Mouse (Mus musculus): ENCODE results near the gene March11. TPM values are rescaled to one million over a fixed set of nuclear protein-coding genes. Genes with fewer than 3 reads are reported as not detected.

Gene March11
- polyA plus RNA-seq (2016; fragmentation: Nextera tagmentation; extraction: Ambion mirVana): 0.17 and 0.24 TPM in 2 replicates

DNA sequence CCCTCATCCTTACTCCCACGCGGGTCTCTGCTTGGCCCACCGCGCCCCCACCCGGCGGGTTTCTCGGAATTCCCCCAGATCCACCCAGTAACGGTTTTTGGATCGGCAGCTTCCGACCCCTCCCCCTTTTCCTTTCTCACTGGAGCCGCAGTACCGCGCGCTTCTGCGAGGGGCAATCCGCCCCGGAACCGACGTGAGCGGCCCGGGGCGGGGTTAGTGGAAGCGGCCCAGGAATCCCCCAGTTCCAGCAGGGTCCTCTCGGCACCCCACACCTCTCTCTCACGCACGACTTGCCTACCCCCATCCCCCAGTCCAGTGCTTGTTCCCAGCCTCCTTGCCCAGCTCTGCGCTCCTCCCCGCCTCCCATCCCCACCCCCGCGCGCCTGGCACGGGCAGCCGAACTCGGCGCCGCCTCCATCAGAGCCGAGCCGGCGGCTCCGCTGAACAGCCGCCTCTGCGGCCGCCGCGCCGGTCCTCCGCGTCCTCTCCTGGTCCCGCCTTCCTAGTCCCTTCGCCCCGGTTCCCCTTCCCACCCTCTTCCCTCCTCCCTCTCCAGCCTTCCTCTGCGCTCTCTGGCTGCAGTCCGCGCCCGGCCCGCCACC is at the start of gene March11:
March11 (plus strand) TSS at position 420 of the 602 bp plus-strand sequence.
- peaks cover 14% of the 10 kb centered on the region for H3K27me3 ChIP-seq (replicated peaks)
- H3K9me3 ChIP-seq (replicated peaks): no peaks in the 10 kb centered on the region
- peak within 1 kb of the TSS; percentile 5 for H3K9ac ChIP-seq
- no peak within 1 kb of the TSS for H3K27ac ChIP-seq (ENCODE audit: poor library complexity, severe bottlenecking)
- no peaks in the 10 kb centered on the region for H3K36me3 ChIP-seq
- H3K4me1 ChIP-seq (replicated peaks): peaks cover 12% of the 10 kb centered on the region; the same call in 1 of the 2 replicates
- ATAC-seq (ENCODE audit: insufficient number of reproducible peaks, low FRiP score): peak; percentile 66
- H3K4me2 ChIP-seq: peak within 1 kb of the TSS; percentile 98
- peak within 1 kb of the TSS; percentile 60 for H3K4me3 ChIP-seq
- WGBS: under 1% methylated on average over 56 of the region's 56 CpGs

DNA sequence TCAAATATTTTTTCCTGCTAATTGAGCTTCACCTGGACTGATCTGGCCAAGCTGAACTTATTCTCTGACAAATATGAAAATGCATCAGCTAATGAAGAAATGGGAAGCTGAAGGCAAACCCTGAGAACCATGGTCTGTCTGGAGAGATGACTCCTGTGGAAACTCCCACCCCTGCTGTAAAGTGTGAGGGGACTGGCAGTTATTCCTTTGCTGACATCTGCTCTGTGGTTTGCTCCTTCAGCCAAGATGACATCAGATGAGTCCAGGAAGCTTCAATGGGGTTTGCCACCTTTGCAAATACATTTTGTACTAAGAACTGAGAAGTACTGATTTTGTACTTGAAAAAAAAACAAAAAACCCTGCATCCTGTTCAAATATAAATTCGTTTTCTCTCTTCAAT is 46.5 kb upstream of the March11 start:
- Histone ChIP-seq H3K4me1 (replicated peaks) (no peaks in the 10 kb centered on the region), H3K4me2 (no peak overlapping the region), H3K36me3 (no peaks in the 10 kb centered on the region), H3K27me3 (replicated peaks) (no peaks in the 10 kb centered on the region), H3K9me3 (replicated peaks) (no peaks in the 10 kb centered on the region), H3K9ac (no peak overlapping the region), H3K4me3 (no peak overlapping the region), H3K27ac (ENCODE audit: poor library complexity, severe bottlenecking) (no peak overlapping the region)
- ATAC-seq (ENCODE audit: insufficient number of reproducible peaks, low FRiP score): no peak
- 38% methylated on average over 1 of the region's 1 CpGs for WGBS

DNA sequence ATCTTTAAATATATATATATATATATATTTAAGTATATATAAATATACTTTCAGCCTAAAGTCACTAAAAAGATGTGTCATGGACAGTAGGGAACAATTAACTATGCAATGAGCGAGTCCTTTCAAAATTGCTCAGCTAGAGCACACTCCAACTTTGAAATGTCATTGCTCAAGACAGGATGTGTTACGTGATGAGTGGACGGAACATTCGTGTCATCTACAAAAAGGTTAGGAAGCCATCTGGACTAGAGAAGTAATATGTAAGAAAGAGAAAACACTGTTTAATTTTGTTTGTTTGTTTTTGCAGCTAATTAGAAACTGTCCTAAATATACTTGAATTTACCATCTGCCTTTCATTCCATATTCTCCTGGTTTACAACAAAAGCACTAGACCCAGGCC is 39.3 kb upstream of the March11 start:
- no peak for ATAC-seq (ENCODE audit: insufficient number of reproducible peaks, low FRiP score)
- Histone ChIP-seq H3K27me3 (replicated peaks) (no peaks in the 10 kb centered on the region), H3K4me3 (no peak overlapping the region), H3K4me1 (replicated peaks) (no peaks in the 10 kb centered on the region), H3K27ac (ENCODE audit: poor library complexity, severe bottlenecking) (no peak overlapping the region), H3K9ac (no peak overlapping the region), H3K9me3 (replicated peaks) (no peaks in the 10 kb centered on the region), H3K4me2 (no peak overlapping the region), H3K36me3 (no peaks in the 10 kb centered on the region)
- WGBS: 78% methylated on average over 4 of the region's 4 CpGs

DNA sequence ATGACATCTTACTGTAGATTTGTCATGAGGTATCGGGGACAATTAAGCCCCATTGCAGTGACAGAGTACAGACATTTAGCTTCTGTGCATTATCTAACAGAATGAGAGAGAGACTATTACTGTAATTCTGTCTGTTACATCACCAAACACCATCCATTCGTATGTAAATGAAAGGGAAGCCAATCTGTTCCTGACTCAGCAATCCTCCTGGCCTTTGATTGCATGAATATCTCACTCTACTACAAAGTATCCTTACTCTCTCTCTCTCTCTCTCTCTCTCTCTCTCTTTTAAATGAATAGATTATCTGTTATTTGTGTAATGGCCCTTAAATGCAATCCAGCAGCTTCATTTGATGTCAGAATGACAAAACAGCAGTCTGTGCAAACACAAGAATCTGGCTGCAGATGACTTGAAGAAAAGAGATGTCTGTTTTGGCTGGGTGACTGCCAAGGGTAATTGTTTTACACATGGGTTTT is 32.8 kb upstream of the March11 start:
- Histone ChIP-seq H3K4me2 (no peak overlapping the region), H3K36me3 (no peaks in the 10 kb centered on the region), H3K27ac (ENCODE audit: poor library complexity, severe bottlenecking) (no peak overlapping the region), H3K4me3 (no peak overlapping the region), H3K4me1 (replicated peaks) (no peaks in the 10 kb centered on the region), H3K9ac (no peak overlapping the region), H3K27me3 (replicated peaks) (no peaks in the 10 kb centered on the region), H3K9me3 (replicated peaks) (no peaks in the 10 kb centered on the region)
- no peak for ATAC-seq (ENCODE audit: insufficient number of reproducible peaks, low FRiP score)
- 75% methylated on average over 2 of the region's 2 CpGs for WGBS

DNA sequence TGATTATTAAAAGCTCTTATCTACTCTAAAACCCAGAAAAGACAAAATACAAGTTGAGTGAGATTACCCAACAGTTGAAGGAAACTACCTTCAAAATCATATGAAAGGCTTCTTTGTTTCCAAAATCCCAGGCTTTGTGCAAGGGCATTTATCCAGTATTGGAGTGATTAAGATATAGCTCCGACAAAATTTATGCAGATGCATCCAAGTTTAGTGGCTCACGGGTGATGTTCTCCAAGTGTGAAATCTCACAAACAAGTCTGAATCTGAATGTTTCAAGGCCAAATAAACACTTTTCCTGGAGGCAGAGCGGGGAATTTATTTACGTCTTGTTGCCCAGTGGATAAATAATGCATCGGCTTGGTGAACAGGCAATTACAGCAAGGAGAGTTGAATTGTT is 32.2 kb upstream of the March11 start:
- H3K9ac ChIP-seq: no peak overlapping the region
- no peak overlapping the region for H3K4me2 ChIP-seq
- no peaks in the 10 kb centered on the region for H3K4me1 ChIP-seq (replicated peaks)
- H3K27ac ChIP-seq (ENCODE audit: poor library complexity, severe bottlenecking): no peak overlapping the region
- H3K9me3 ChIP-seq (replicated peaks): no peaks in the 10 kb centered on the region
- 81% methylated on average over 5 of the region's 5 CpGs for WGBS
- H3K4me3 ChIP-seq: no peak overlapping the region
- H3K36me3 ChIP-seq: no peaks in the 10 kb centered on the region
- no peak for ATAC-seq (ENCODE audit: insufficient number of reproducible peaks, low FRiP score)
- no peaks in the 10 kb centered on the region for H3K27me3 ChIP-seq (replicated peaks)

DNA sequence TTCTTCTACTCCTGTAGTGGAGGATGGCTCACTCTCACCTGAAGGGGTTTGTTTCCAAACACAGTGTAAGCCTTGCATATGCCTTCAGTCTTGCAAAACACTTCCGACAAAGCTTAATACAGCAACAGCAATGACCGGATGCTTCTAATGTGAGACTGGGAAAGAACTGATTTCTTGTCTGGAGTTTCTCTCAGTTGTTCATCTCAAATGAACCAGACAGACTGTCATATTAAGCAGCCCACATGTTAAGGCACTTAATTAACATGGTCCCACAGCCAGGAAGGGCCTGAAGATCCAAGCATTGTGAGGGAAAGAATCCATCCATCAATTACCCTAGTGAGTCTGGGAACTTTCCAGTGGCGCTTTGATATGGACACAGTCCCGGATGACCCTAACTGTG is 17.0 kb upstream of the March11 start:
- H3K36me3 ChIP-seq: no peaks in the 10 kb centered on the region
- H3K9me3 ChIP-seq (replicated peaks): no peaks in the 10 kb centered on the region
- H3K9ac ChIP-seq: no peak overlapping the region
- no peak overlapping the region for H3K4me2 ChIP-seq
- H3K27ac ChIP-seq (ENCODE audit: poor library complexity, severe bottlenecking): no peak overlapping the region
- H3K4me1 ChIP-seq (replicated peaks): no peaks in the 10 kb centered on the region
- no peak for ATAC-seq (ENCODE audit: insufficient number of reproducible peaks, low FRiP score)
- H3K4me3 ChIP-seq: no peak overlapping the region
- WGBS: 72% methylated on average over 4 of the region's 4 CpGs
- H3K27me3 ChIP-seq (replicated peaks): no peaks in the 10 kb centered on the region

DNA sequence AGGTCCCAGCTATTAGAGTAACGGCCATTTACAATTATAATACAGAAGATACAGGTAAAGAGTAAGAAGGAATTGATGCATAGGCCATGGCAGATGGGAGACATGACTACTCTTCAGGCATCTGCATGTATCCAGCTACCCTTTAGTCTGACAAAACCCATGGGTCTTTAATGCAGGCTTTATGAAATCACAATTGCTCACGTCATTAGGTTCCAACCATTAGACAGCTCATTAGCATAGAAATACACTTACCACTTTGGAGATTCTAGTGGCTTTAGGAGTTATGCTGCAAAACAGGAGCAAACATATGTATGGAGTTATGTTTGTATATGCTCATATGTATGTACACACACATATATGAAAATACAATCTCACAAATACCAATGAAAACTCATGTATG is 16.0 kb upstream of the March11 start:
- H3K4me2 ChIP-seq: no peak overlapping the region
- H3K9me3 ChIP-seq (replicated peaks): no peaks in the 10 kb centered on the region
- H3K36me3 ChIP-seq: no peaks in the 10 kb centered on the region
- 79% methylated on average over 2 of the region's 2 CpGs for WGBS
- H3K27ac ChIP-seq (ENCODE audit: poor library complexity, severe bottlenecking): no peak overlapping the region
- no peaks in the 10 kb centered on the region for H3K27me3 ChIP-seq (replicated peaks)
- H3K4me3 ChIP-seq: no peak overlapping the region
- ATAC-seq (ENCODE audit: insufficient number of reproducible peaks, low FRiP score): no peak
- H3K9ac ChIP-seq: no peak overlapping the region
- no peaks in the 10 kb centered on the region for H3K4me1 ChIP-seq (replicated peaks)

DNA sequence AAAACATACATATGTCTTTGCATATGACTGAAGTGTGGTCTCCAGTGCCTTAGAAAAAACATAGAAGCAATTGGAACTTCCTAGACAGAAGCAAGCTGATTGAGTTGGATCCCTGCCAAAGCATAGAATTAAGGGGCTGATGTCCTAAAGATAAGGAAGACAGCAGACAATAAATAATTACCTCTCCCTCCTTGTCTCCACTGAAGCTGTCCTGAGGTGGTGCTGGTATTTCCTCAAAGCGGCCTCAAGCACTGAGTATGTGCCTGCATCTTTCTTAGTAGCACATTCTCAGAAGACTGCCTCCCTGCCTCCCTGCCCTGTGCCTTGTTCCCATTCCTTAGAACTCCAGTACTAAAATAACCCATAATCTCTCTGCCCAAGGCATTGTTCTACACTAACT is 15.6 kb upstream of the March11 start:
- Histone ChIP-seq H3K9ac (no peak overlapping the region), H3K4me1 (replicated peaks) (no peaks in the 10 kb centered on the region), H3K4me2 (no peak overlapping the region), H3K36me3 (no peaks in the 10 kb centered on the region), H3K27ac (ENCODE audit: poor library complexity, severe bottlenecking) (no peak overlapping the region), H3K27me3 (replicated peaks) (no peaks in the 10 kb centered on the region), H3K9me3 (replicated peaks) (no peaks in the 10 kb centered on the region), H3K4me3 (no peak overlapping the region)
- WGBS: 71% methylated on average over 1 of the region's 1 CpGs
- no peak for ATAC-seq (ENCODE audit: insufficient number of reproducible peaks, low FRiP score)

DNA sequence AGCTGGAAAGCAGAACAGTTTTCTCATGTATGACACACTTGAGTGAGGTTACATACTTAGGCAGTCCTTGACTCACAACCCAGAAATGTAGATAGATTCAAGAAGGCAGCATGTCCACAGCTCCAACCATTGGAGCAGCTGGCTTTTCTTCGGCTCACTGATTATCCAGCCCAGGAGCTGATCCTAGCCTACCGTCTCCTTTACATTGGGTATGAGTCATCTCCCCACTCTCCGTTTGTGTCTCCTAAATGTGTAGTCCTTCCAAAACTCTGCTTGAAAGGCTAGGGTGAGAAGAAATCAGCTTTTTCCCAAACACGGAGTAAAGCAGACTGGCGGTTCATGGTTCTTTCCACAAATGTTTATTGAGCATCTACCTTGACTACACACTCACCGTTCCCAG is 10.2 kb upstream of the March11 start:
- no peak overlapping the region for H3K4me3 ChIP-seq
- 78% methylated on average over 6 of the region's 6 CpGs for WGBS
- H3K9ac ChIP-seq: no peak overlapping the region
- H3K27ac ChIP-seq (ENCODE audit: poor library complexity, severe bottlenecking): no peak overlapping the region
- no peaks in the 10 kb centered on the region for H3K27me3 ChIP-seq (replicated peaks)
- H3K9me3 ChIP-seq (replicated peaks): no peaks in the 10 kb centered on the region
- no peak for ATAC-seq (ENCODE audit: insufficient number of reproducible peaks, low FRiP score)
- no peak overlapping the region for H3K4me2 ChIP-seq
- no peaks in the 10 kb centered on the region for H3K36me3 ChIP-seq
- no peaks in the 10 kb centered on the region for H3K4me1 ChIP-seq (replicated peaks)

DNA sequence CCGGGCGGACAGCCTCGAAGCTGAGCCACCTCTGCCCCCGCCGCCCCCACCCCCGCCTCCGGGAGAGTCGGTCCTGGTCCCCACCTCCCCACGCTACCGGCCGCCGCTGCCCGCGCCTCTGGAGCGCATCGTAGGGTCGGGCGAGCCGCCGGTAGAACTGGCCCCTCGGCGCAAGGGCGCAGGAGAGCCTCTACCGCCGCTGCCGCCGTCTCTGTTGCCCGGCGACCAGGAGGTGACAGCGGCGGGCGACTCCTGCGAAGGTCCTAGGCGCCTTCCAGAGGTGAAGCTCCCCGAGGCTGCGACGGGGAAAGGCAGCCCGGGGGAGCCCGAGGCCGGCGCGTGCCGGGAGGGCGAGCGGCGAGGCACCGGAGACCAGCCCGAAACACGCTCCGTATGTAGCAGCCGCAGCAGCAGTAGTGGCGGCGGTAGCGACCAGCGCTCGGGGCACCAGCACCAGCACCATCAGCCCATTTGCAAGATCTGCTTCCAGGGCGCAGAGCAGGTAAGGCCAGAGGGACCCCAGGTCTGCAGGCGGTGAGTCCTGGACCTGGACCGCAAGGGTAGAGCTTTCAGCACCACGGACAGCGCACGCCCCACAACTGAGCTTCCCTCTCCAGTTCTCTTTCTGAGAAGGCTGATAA is 563 bp downstream of the March11 start:
- peak; percentile 48; the same call in 1 of the 2 replicates for ATAC-seq (ENCODE audit: insufficient number of reproducible peaks, low FRiP score)
- H3K27me3 ChIP-seq (replicated peaks): peaks cover 14% of the 10 kb centered on the region

DNA sequence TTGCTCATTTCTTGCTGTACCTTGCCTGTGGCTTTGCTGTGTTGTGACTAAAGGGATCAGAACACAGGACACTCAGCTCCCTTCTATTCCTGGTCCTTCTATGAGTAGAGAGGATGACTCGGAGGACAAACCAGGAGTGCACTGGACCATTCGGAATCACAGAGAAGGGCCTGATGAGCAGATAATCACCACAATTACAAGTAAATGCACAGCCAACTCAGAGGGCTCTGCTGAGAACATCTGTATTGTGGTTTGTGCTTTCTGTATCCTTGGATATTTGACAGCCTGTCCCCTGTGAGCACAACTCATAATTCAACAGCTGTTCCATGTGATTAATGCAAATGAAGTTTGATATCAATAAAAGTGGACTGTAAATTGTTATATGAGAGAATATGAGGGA is 11.0 kb downstream of the March11 start:
- ATAC-seq (ENCODE audit: insufficient number of reproducible peaks, low FRiP score): no peak
- no peak overlapping the region for H3K4me3 ChIP-seq
- H3K27ac ChIP-seq (ENCODE audit: poor library complexity, severe bottlenecking): no peak overlapping the region
- no peak overlapping the region for H3K9ac ChIP-seq
- 0 out of 2 replicates have a peak, but pooled peaks cover 5% of the 10 kb centered on the region for H3K4me1 ChIP-seq (replicated peaks)
- no peaks in the 10 kb centered on the region for H3K36me3 ChIP-seq
- no peaks in the 10 kb centered on the region for H3K27me3 ChIP-seq (replicated peaks)
- WGBS: 67% methylated on average over 2 of the region's 2 CpGs
- no peaks in the 10 kb centered on the region for H3K9me3 ChIP-seq (replicated peaks)
- H3K4me2 ChIP-seq: no peak overlapping the region

More for the DNA sequence above, 563 bp downstream of the March11 start:
- Histone ChIP-seq H3K9ac (peak overlapping the region; percentile 5), H3K4me1 (replicated peaks) (peaks cover 12% of the 10 kb centered on the region; the same call in 1 of the 2 replicates), H3K9me3 (replicated peaks) (no peaks in the 10 kb centered on the region), H3K4me3 (peak overlapping the region; percentile 60), H3K4me2 (peak overlapping the region; percentile 98), H3K27ac (ENCODE audit: poor library complexity, severe bottlenecking) (no peak overlapping the region), H3K36me3 (no peaks in the 10 kb centered on the region)
- under 1% methylated on average over 58 of the region's 62 CpGs for WGBS
